31 mouse cellular contexts compared by ENCODE assay signal in the genomic region with DNA sequence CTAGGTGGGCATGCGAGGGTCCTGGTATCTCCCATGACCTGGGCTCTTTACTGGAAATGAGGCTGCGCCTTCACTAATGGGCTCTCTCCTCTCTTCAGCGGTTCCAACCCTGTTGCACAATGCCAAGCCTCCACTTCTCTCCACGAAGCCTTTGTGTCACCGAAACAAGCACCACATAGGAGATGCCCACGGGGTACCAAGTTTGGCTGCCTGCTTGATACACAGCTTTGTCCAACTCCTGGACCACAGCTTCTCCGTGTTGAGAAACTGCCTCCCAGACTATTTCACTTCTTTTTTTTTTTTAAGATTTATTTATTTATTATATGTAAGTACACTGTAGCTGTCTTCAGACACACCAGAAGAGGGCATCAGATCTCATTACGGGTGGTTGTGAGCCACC. TPM values are rescaled to one million over a fixed set of nuclear protein-coding genes. Genes with fewer than 3 reads are reported as not detected.
"Had no signal": no experiment of that assay in that cellular context is flagged by ENCODE, and none has a peak within 500 bp of the region (broad histone marks: within the 10 kb centered on the region; RNA-seq: fewer than 3 reads in every experiment).

No protein-coding gene starts in this region.

- H3K4me3 ChIP-seq: heart, embryonic 12.5 days; heart, embryonic 13.5 days; heart, embryonic 15.5 days; hindbrain, embryonic 10.5 days; hindbrain, embryonic 12.5 days; hindbrain, embryonic 13.5 days; hindbrain, embryonic 15.5 days; intestine, embryonic 15.5 days; kidney, embryonic 15.5 days; layer of hippocampus, adult 2 months; left cerebral cortex, adult 2 months had no signal

- H3K9ac ChIP-seq: heart, embryonic 12.5 days; heart, embryonic 13.5 days; heart, embryonic 15.5 days; hindbrain, embryonic 12.5 days; hindbrain, embryonic 13.5 days; hindbrain, embryonic 14.5 days; hindbrain, embryonic 15.5 days; intestine, embryonic 15.5 days; kidney, embryonic 15.5 days had no signal

- H3K4me2 ChIP-seq: heart, embryonic 12.5 days; heart, embryonic 13.5 days; hindbrain, embryonic 12.5 days; hindbrain, embryonic 13.5 days; hindbrain, embryonic 14.5 days; hindbrain, embryonic 15.5 days; intestine, embryonic 15.5 days; kidney, embryonic 15.5 days had no signal

- H3K36me3 ChIP-seq: heart, embryonic 12.5 days; heart, embryonic 13.5 days; heart, embryonic 15.5 days; hindbrain, embryonic 10.5 days; hindbrain, embryonic 12.5 days; hindbrain, embryonic 13.5 days; hindbrain, embryonic 15.5 days; intestine, embryonic 15.5 days; kidney, embryonic 15.5 days had no signal

- H3K27ac ChIP-seq: heart, embryonic 13.5 days; heart, embryonic 15.5 days; hindbrain, embryonic 10.5 days; hindbrain, embryonic 12.5 days; hindbrain, embryonic 13.5 days; hindbrain, embryonic 14.5 days; hindbrain, embryonic 15.5 days; hindbrain, postnatal 0 days; intestine, embryonic 15.5 days; kidney, embryonic 15.5 days; kidney, postnatal 0 days; layer of hippocampus, adult 2 months; left cerebral cortex, adult 2 months had no signal

- ATAC-seq: hindbrain, embryonic 16.5 days; hindbrain, postnatal 0 days; intestine, embryonic 15.5 days; intestine, embryonic 16.5 days; intestine, postnatal 0 days had no signal

- H3K9me3 ChIP-seq: heart, embryonic 12.5 days; heart, embryonic 13.5 days; heart, embryonic 15.5 days; hindbrain, embryonic 10.5 days; hindbrain, embryonic 12.5 days; hindbrain, embryonic 13.5 days; hindbrain, embryonic 15.5 days; intestine, embryonic 15.5 days; kidney, embryonic 15.5 days had no signal

- H3K4me1 ChIP-seq: heart, embryonic 12.5 days; heart, embryonic 15.5 days; hindbrain, embryonic 12.5 days; intestine, embryonic 15.5 days had no signal

- DNase-seq: heart, postnatal 36 days; kidney, adult 11 months; kidney, adult 18-20 months; kidney, adult 2 months; kidney, adult 8-10 months; kidney, adult 9 months; kidney, postnatal 10 days; kidney, postnatal 14 days; kidney, postnatal 25 days; kidney, postnatal 36 days; kidney, postnatal 4 days; layer of hippocampus, adult 9-11 months; layer of hippocampus, postnatal 36 days had no signal

- H3K27me3 ChIP-seq: heart, embryonic 12.5 days; heart, embryonic 13.5 days; intestine, embryonic 15.5 days had no signal

RNA-seq across cellular contexts. Expression of a gene that starts 27.1 kb away (rescaled TPM):
- total RNA-seq: hematopoietic stem cell, adult 5-6 weeks had no signal
